Mouse (Mus musculus): ENCODE data around the gene Ces1h. TPM values are rescaled to one million over a fixed set of nuclear protein-coding genes. Genes with fewer than 3 reads are reported as not detected.
"Not testable (repeated sequence)": the region's sequence is repeated elsewhere in the genome, so short reads cannot be mapped to it uniquely, and the experiment has no call there.

Gene Ces1h
- polyA plus RNA-seq (2016; fragmentation: Nextera tagmentation; extraction: Ambion mirVana): not detected in 2 replicates

GRCm38 (mm10) chr8:93379625-93380024, at the start of gene Ces1h:
Gene Ces1h, minus strand, starts transcription at chr8:93379725.
- H3K9me3 ChIP-seq (replicated peaks): no peaks in the 10 kb centered on the region
- no peaks in the 10 kb centered on the region for H3K27me3 ChIP-seq (replicated peaks)
- WGBS: 82% methylated on average over 4 of the region's 4 CpGs
- H3K4me2 ChIP-seq: no peak within 1 kb of the TSS
- ATAC-seq (ENCODE audit: insufficient number of reproducible peaks, low FRiP score): no peak
- no peaks in the 10 kb centered on the region for H3K36me3 ChIP-seq
- H3K27ac ChIP-seq (ENCODE audit: poor library complexity, severe bottlenecking): no peak within 1 kb of the TSS
- H3K9ac ChIP-seq: no peak within 1 kb of the TSS
- no peaks in the 10 kb centered on the region for H3K4me1 ChIP-seq (replicated peaks)
- no peak within 1 kb of the TSS for H3K4me3 ChIP-seq

DNA sequence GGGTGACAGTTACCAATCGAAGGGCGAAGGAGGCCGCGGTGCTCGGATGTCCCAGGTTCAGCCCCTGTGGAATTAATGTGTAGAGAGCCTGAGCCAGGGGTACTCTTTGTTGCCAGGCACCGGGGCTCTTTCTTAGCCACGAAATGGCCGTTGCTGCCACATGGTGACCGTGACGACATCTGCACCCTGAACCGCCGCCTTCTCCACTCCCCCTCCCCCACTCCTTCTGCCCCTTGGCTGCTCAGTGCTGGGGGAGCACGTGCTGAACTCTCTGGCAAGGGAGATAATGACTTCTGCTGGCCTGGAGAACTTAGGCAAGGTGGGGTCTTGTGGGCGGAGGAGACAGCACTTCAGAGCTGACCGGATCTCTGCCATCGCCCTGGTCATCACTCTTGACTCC, 47.7 kb upstream of the Ces1h start:
- Histone ChIP-seq H3K4me2 (no peak overlapping the region), H3K27ac (ENCODE audit: poor library complexity, severe bottlenecking) (no peak overlapping the region), H3K27me3 (replicated peaks) (no peaks in the 10 kb centered on the region), H3K9ac (no peak overlapping the region), H3K9me3 (replicated peaks) (no peaks in the 10 kb centered on the region), H3K36me3 (no peaks in the 10 kb centered on the region), H3K4me1 (replicated peaks) (no peaks in the 10 kb centered on the region), H3K4me3 (no peak overlapping the region)
- no peak for ATAC-seq (ENCODE audit: insufficient number of reproducible peaks, low FRiP score)
- 86% methylated on average over 16 of the region's 16 CpGs for WGBS

DNA sequence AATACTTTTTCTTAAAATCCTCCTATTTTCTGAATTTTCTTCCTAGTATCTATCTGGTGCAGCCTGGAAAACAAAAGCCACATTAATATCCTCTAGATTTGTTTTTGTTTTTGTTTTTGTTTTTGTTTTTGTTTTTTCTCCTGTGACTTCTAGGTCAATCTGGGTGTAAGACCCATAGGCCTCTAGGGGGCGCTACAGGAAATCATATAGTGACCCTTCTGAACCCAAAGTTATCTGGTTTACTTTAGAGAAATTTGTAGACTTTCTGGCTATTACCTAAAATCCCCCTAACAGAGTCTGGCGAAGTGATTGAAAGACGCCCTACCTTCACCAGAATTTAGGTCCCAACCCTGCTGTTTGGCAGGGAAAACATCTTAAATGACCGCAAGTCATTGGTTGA, 35.9 kb upstream of the Ces1h start:
- H3K27ac ChIP-seq (ENCODE audit: poor library complexity, severe bottlenecking): no peak overlapping the region
- ATAC-seq (ENCODE audit: insufficient number of reproducible peaks, low FRiP score): no peak
- H3K4me1 ChIP-seq (replicated peaks): no peaks in the 10 kb centered on the region
- H3K4me3 ChIP-seq: no peak overlapping the region
- no peak overlapping the region for H3K9ac ChIP-seq
- WGBS: 66% methylated on average over 4 of the region's 4 CpGs
- no peaks in the 10 kb centered on the region for H3K9me3 ChIP-seq (replicated peaks)
- H3K27me3 ChIP-seq (replicated peaks): no peaks in the 10 kb centered on the region
- H3K4me2 ChIP-seq: no peak overlapping the region
- H3K36me3 ChIP-seq: no peaks in the 10 kb centered on the region

- ATAC-seq (ENCODE audit: insufficient number of reproducible peaks, low FRiP score): 0 out of 2 replicates have a peak, but pooled peaks have one; percentile 18
Observed at GRCm38 (mm10) chr8:93408830-93409229, 29.3 kb upstream of the Ces1h start.

DNA sequence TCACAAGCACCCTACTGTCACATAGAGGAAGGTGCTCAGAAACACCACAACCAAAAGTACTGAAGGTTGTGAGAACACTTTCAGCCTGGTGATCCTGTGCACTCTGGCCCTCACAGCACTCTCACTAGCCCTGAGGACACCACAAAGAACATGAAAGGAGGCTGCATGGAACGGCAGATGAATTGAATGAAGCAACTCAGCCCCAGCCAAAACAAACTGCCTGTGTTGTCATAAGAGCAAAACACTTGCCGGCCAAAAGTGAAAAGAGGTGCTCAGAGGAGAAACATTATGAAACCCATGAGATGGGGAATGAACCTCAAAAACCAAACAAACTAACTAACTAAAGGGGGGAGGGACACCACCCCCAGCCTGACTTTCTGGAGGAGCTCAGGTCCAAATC, 20.2 kb upstream of the Ces1h start:
- Histone ChIP-seq H3K27ac (ENCODE audit: poor library complexity, severe bottlenecking) (no peak overlapping the region), H3K36me3 (no peaks in the 10 kb centered on the region), H3K4me3 (no peak overlapping the region), H3K9ac (no peak overlapping the region), H3K9me3 (replicated peaks) (no peaks in the 10 kb centered on the region), H3K4me2 (no peak overlapping the region), H3K27me3 (replicated peaks) (no peaks in the 10 kb centered on the region), H3K4me1 (replicated peaks) (no peaks in the 10 kb centered on the region)
- WGBS: 67% methylated on average over 2 of the region's 2 CpGs
- no peak for ATAC-seq (ENCODE audit: insufficient number of reproducible peaks, low FRiP score)

More at GRCm38 (mm10) chr8:93408830-93409229, 29.3 kb upstream of the Ces1h start:
- Histone ChIP-seq H3K36me3 (no peaks in the 10 kb centered on the region), H3K4me1 (replicated peaks) (no peaks in the 10 kb centered on the region), H3K9me3 (replicated peaks) (no peaks in the 10 kb centered on the region), H3K4me3 (no peak overlapping the region), H3K4me2 (no peak overlapping the region), H3K9ac (no peak overlapping the region), H3K27ac (ENCODE audit: poor library complexity, severe bottlenecking) (no peak overlapping the region), H3K27me3 (replicated peaks) (no peaks in the 10 kb centered on the region)
- WGBS: 81% methylated on average over 2 of the region's 2 CpGs

GRCm38 (mm10) chr8:93398044-93398443, 18.5 kb upstream of the Ces1h start:
- Histone ChIP-seq H3K36me3 (no peaks in the 10 kb centered on the region), H3K9me3 (replicated peaks) (no peaks in the 10 kb centered on the region), H3K9ac (no peak overlapping the region), H3K4me3 (no peak overlapping the region), H3K4me2 (no peak overlapping the region), H3K27ac (ENCODE audit: poor library complexity, severe bottlenecking) (no peak overlapping the region), H3K27me3 (replicated peaks) (no peaks in the 10 kb centered on the region), H3K4me1 (replicated peaks) (no peaks in the 10 kb centered on the region)
- no peak for ATAC-seq (ENCODE audit: insufficient number of reproducible peaks, low FRiP score)
- 38% methylated on average over 1 of the region's 1 CpGs for WGBS

DNA sequence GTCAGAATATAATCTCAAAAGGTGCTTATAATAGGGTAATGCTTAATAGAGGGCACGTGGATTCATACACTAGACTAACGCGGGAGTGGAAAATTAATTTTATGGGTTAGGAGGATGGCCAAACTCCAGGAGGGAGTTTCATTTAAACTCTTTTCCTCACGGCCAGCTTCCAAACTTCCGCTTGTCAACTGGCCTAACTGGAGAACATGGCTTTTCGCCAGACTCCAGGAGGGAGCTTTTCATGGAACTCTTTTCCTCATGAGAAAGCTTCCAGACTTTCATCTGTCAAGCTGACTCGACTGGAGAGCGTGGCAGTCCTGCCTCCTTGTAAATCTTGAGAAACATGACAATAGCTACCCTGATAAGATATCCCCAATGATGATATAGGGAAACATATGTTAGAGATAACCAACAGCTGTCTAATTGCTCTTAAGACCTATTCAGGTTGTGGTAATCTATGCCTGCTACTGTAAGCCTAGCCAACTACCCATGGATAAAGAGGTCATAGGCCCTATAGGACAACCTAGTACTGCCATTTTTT, 14.6 kb upstream of the Ces1h start:
- H3K27ac ChIP-seq (ENCODE audit: poor library complexity, severe bottlenecking); ATAC-seq (ENCODE audit: insufficient number of reproducible peaks, low FRiP score); H3K4me1 ChIP-seq (replicated peaks); H3K9me3 ChIP-seq (replicated peaks); H3K4me3 ChIP-seq; H3K27me3 ChIP-seq (replicated peaks); H3K4me2 ChIP-seq; H3K36me3 ChIP-seq; H3K9ac ChIP-seq: not testable (repeated sequence)
- 59% methylated on average over 8 of the region's 8 CpGs for WGBS

DNA sequence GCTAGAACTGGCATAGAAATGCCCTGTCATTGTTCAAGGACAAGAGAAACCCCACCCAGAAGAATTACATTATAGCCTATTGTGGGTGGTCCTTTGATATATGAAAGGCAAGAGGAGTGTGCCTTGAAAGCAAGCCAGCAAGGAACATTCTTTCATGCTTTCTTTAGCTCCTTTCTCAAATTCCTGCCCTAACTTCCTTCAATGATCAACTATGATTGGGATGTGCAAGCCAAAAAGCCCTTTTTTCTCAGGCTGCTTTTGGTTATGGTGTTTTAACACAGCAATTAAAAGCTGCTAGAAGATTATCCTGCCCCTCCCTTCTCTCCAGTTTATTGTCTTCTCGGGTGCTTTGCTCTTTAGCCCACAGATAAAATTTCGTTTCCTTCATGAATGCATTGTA, 10.0 kb downstream of the Ces1h start:
- 43% methylated on average over 2 of the region's 2 CpGs for WGBS
- Histone ChIP-seq H3K27ac (ENCODE audit: poor library complexity, severe bottlenecking) (no peak overlapping the region), H3K9me3 (replicated peaks) (no peaks in the 10 kb centered on the region), H3K4me1 (replicated peaks) (no peaks in the 10 kb centered on the region), H3K36me3 (no peaks in the 10 kb centered on the region), H3K9ac (no peak overlapping the region), H3K27me3 (replicated peaks) (no peaks in the 10 kb centered on the region), H3K4me3 (no peak overlapping the region), H3K4me2 (no peak overlapping the region)
- ATAC-seq (ENCODE audit: insufficient number of reproducible peaks, low FRiP score): no peak

DNA sequence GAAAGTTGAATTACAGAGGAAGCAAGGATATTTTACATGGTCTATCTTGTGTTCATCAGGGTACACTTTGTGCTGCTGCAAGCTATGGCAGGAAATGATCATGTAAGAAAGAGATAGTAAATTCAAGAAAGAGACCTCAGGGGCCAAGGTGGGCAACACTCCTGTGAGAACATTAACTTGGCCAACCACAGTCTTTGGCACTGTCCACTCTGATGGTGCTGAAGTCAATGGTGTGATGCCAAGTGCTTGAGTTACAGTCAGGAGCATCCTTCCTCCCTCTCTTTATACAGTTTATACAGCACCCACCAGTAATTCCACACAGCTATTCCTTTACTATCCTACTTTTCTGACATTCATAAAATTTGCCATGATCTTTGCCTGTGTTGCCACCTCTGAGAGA, 19.4 kb downstream of the Ces1h start:
- H3K9me3 ChIP-seq (replicated peaks): no peaks in the 10 kb centered on the region
- H3K27ac ChIP-seq (ENCODE audit: poor library complexity, severe bottlenecking): no peak overlapping the region
- H3K27me3 ChIP-seq (replicated peaks): no peaks in the 10 kb centered on the region
- no peaks in the 10 kb centered on the region for H3K36me3 ChIP-seq
- no peak overlapping the region for H3K9ac ChIP-seq
- ATAC-seq (ENCODE audit: insufficient number of reproducible peaks, low FRiP score): no peak
- no peak overlapping the region for H3K4me3 ChIP-seq
- no peaks in the 10 kb centered on the region for H3K4me1 ChIP-seq (replicated peaks)
- H3K4me2 ChIP-seq: no peak overlapping the region

DNA sequence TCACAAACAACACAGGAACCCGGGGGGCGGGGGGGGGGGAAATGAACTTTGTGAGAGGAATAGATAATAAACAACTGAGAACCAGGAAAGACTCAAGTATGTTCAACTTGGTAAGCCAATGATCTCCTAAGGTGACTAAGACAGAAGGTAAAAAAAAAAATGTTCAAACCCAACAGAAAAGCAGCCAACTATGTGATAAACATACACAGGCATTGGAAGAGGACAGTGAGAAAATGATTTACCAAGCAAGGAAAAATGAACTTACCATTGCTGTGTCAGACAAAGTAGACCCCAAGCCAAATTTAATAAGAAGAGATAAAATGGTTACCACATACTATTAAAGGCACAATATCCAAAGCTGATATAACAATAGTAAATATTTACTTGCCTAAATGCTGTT, 40.0 kb downstream of the Ces1h start:
- Histone ChIP-seq H3K4me3 (no peak overlapping the region), H3K27ac (ENCODE audit: poor library complexity, severe bottlenecking) (no peak overlapping the region)
- no peak for ATAC-seq (ENCODE audit: insufficient number of reproducible peaks, low FRiP score)

GRCm38 (mm10) chr8:93337207-93337606, 42.3 kb downstream of the Ces1h start, which contains the start of gene Ces1g:
Gene Ces1g, minus strand, starts transcription at chr8:93337308.
- no peak for ATAC-seq (ENCODE audit: insufficient number of reproducible peaks, low FRiP score)
- Histone ChIP-seq H3K4me2 (no peak within 1 kb of the TSS), H3K27ac (ENCODE audit: poor library complexity, severe bottlenecking) (no peak within 1 kb of the TSS), H3K4me3 (no peak within 1 kb of the TSS), H3K27me3 (replicated peaks) (no peaks in the 10 kb centered on the region), H3K9me3 (replicated peaks) (no peaks in the 10 kb centered on the region), H3K4me1 (replicated peaks) (no peaks in the 10 kb centered on the region), H3K36me3 (no peaks in the 10 kb centered on the region), H3K9ac (no peak within 1 kb of the TSS)
- 56% methylated on average over 3 of the region's 3 CpGs for WGBS

More for the DNA sequence above, 40.0 kb downstream of the Ces1h start:
- H3K9ac ChIP-seq: no peak overlapping the region
- H3K9me3 ChIP-seq (replicated peaks): no peaks in the 10 kb centered on the region
- 78% methylated on average over 2 of the region's 2 CpGs for WGBS
- H3K36me3 ChIP-seq: no peaks in the 10 kb centered on the region
- no peak overlapping the region for H3K4me2 ChIP-seq
- H3K27me3 ChIP-seq (replicated peaks): no peaks in the 10 kb centered on the region
- no peaks in the 10 kb centered on the region for H3K4me1 ChIP-seq (replicated peaks)

GRCm38 (mm10) chr8:93332703-93333102, 46.8 kb downstream of the Ces1h start:
- ATAC-seq (ENCODE audit: insufficient number of reproducible peaks, low FRiP score): no peak
- Histone ChIP-seq H3K9me3 (replicated peaks) (no peaks in the 10 kb centered on the region; the same call in 1 of the 2 replicates), H3K36me3 (no peaks in the 10 kb centered on the region), H3K4me2 (no peak overlapping the region), H3K4me1 (replicated peaks) (no peaks in the 10 kb centered on the region), H3K27ac (ENCODE audit: poor library complexity, severe bottlenecking) (no peak overlapping the region), H3K9ac (no peak overlapping the region), H3K4me3 (no peak overlapping the region), H3K27me3 (replicated peaks) (no peaks in the 10 kb centered on the region)
- 80% methylated on average over 1 of the region's 1 CpGs for WGBS

Measured in heart, embryonic 12.5 days (tissue).